In genomic region chr7:118547451-118547850, GRCm38 (mm10) we compare ENCODE assay signal across 30 mouse cellular contexts. TPM values are rescaled to one million over a fixed set of nuclear protein-coding genes. Genes with fewer than 3 reads are reported as not detected.
DNase-seq lines count a peak whose midpoint lies in the region; TF ChIP-seq lines count a peak whose summit lies in the region.
"Had no signal": no experiment of that assay in that cellular context is flagged by ENCODE, and none has a peak within 500 bp of the region (broad histone marks: within the 10 kb centered on the region; RNA-seq: fewer than 3 reads in every experiment).

No protein-coding gene starts in this region.

- TF ChIP-seq CTCF in CH12.LX (conservative IDR thresholded peaks at IDR 0.05 in 1 of 2, IDR thresholded peaks at IDR 0.05 in 1 of 2; ENCODE audit: low read depth in 2 of 2, low read length in 2 of 2): no peak
- TF ChIP-seq CTCF in thymus, adult 2 months (IDR thresholded peaks at IDR 0.05; ENCODE audit: borderline replicate concordance, control insufficient read depth, extremely low read depth, insufficient read depth, low read length, poor library complexity): no peak

- no peak for TF ChIP-seq RAD21 in CH12.LX (IDR thresholded peaks at IDR 0.05; ENCODE audit: low read depth, low read length)

- H3K4me2 ChIP-seq in CH12.LX (ENCODE audit: insufficient read depth, low read depth, poor library complexity, severe bottlenecking): no peak overlapping the region
- H3K4me2 ChIP-seq: embryonic facial prominence, embryonic 13.5 days; forebrain, embryonic 12.5 days; forebrain, embryonic 15.5 days; heart, embryonic 12.5 days; heart, embryonic 15.5 days; hindbrain, embryonic 13.5 days had no signal

- TF ChIP-seq POLR2A in CH12.LX (IDR thresholded peaks at IDR 0.05; ENCODE audit: low read depth, low read length): no peak
- no peak for TF ChIP-seq POLR2A in thymus, adult 2 months (IDR thresholded peaks at IDR 0.05; ENCODE audit: control insufficient read depth, extremely low read depth, insufficient read depth, low read length, poor library complexity)

- H3K27ac ChIP-seq in CH12.LX (ENCODE audit: insufficient read depth, low read depth): no peak overlapping the region
- H3K27ac ChIP-seq in thymus, adult 2 months (ENCODE audit: control insufficient read depth, insufficient read depth, low read length): no peak overlapping the region
- H3K27ac ChIP-seq: embryonic facial prominence, embryonic 10.5 days; embryonic facial prominence, embryonic 13.5 days; forebrain, embryonic 12.5 days; forebrain, embryonic 15.5 days; heart, embryonic 15.5 days; hindbrain, embryonic 10.5 days; hindbrain, embryonic 13.5 days had no signal

- no peaks in the 10 kb centered on the region for H3K36me3 ChIP-seq in CH12.LX (replicated peaks in 1 of 2; ENCODE audit: control insufficient read depth in 1 of 2, insufficient read depth in 1 of 2, low read length in 1 of 2)
- H3K36me3 ChIP-seq in thymus, adult 2 months (ENCODE audit: control insufficient read depth, insufficient read depth, low read length): no peaks in the 10 kb centered on the region
- H3K36me3 ChIP-seq: heart, embryonic 15.5 days had no signal

- dilution Hi-C loops in CH12.LX (cut with MboI; ENCODE audit: extremely low pct_ligation_motif_present, extremely low pct_unique_long_range_greater_than_20kb, low sequenced_read_pairs): no loop called here

- no peak for DNase-seq in CH12.LX (ENCODE audit: extremely low read depth)
- DNase-seq in thymus, adult 2 months: peak; percentile 17
- DNase-seq in thymus, postnatal 14 days: peak; percentile 59
- DNase-seq in thymus, postnatal 4 days: peak; percentile 53
- DNase-seq in Muller cell, postnatal 12 days (ENCODE audit: inconsistent ontology term): no peak
- no peak for DNase-seq in kidney, postnatal 10 days
- no peak for DNase-seq in layer of hippocampus, adult 8-10 months (ENCODE audit: low spot score in 2 of 2)
- DNase-seq: adrenal gland, adult 8-10 months; adrenal gland, postnatal 25 days; B cell, adult 2 months; cerebellum, adult 11-12 months; cerebellum, adult 8-10 months; cerebellum, postnatal 10 days; cerebellum, postnatal 36 days; embryo, embryonic 11 days; gastrocnemius, postnatal 25 days; heart, adult 18-20 months; heart, postnatal 10 days; heart, postnatal 36 days had no signal

- H3K9me3 ChIP-seq in CH12.LX (replicated peaks; ENCODE audit: low read length): no peaks in the 10 kb centered on the region
- H3K9me3 ChIP-seq: embryonic facial prominence, embryonic 13.5 days; forebrain, embryonic 12.5 days; forebrain, embryonic 15.5 days; heart, embryonic 15.5 days had no signal

- TF ChIP-seq EP300 in CH12.LX (IDR thresholded peaks at IDR 0.05; ENCODE audit: low read length): no peak

- no peak overlapping the region for H3K9ac ChIP-seq in CH12.LX (ENCODE audit: insufficient read depth, low read depth)
- H3K9ac ChIP-seq: embryonic facial prominence, embryonic 13.5 days; forebrain, embryonic 12.5 days; forebrain, embryonic 15.5 days; heart, embryonic 12.5 days; heart, embryonic 15.5 days; hindbrain, embryonic 13.5 days had no signal

- in situ Hi-C loops in CH12.LX (cut with MboI; ENCODE audit: low pct_ligation_motif_present, low pct_unique_long_range_greater_than_20kb, low sequenced_read_pairs): no loop called here

- peaks cover 0 to 5% of the 10 kb centered on the region in 2 experiments; a peak in 1 of 4 replicates for H3K4me1 ChIP-seq in CH12.LX (ENCODE audit: control insufficient read depth in 1 of 2, insufficient read depth in 2 of 2)
- H3K4me1 ChIP-seq in thymus, adult 2 months (replicated peaks; ENCODE audit: control insufficient read depth, insufficient read depth, low read length): peaks cover 8% of the 10 kb centered on the region
- H3K4me1 ChIP-seq: embryonic facial prominence, embryonic 10.5 days; embryonic facial prominence, embryonic 13.5 days; forebrain, embryonic 12.5 days; forebrain, embryonic 15.5 days; heart, embryonic 12.5 days; heart, embryonic 15.5 days; hindbrain, embryonic 13.5 days had no signal

- WGBS in thymus, adult 2 months: 74% methylated on average over 10 of the region's 10 CpGs

- H3K27me3 ChIP-seq in CH12.LX (replicated peaks): peaks cover 25% of the 10 kb centered on the region
- no peaks in the 10 kb centered on the region for H3K27me3 ChIP-seq in thymus, adult 2 months (ENCODE audit: control insufficient read depth, insufficient read depth, low read length)
- H3K27me3 ChIP-seq: embryonic facial prominence, embryonic 13.5 days; forebrain, embryonic 12.5 days; forebrain, embryonic 15.5 days; heart, embryonic 12.5 days; heart, embryonic 15.5 days; hindbrain, embryonic 13.5 days had no signal

- no peak overlapping the region for H3K4me3 ChIP-seq in CH12.LX (replicated peaks in 1 of 3; ENCODE audit: low read depth in 2 of 3, low read length in 2 of 3, poor library complexity in 1 of 3)
- H3K4me3 ChIP-seq in thymus, adult 2 months (ENCODE audit: control insufficient read depth, insufficient read depth, low read length): no peak overlapping the region
- H3K4me3 ChIP-seq: embryonic facial prominence, embryonic 10.5 days; embryonic facial prominence, embryonic 13.5 days; erythroblast, embryonic 14.5 days; forebrain, embryonic 12.5 days; forebrain, embryonic 15.5 days; heart, embryonic 12.5 days; heart, embryonic 15.5 days; hindbrain, embryonic 10.5 days; hindbrain, embryonic 13.5 days had no signal

- H3K79me2 ChIP-seq in CH12.LX (replicated peaks; ENCODE audit: control insufficient read depth, extremely low read depth, insufficient read depth, poor library complexity, severe bottlenecking): no peaks in the 10 kb centered on the region

TF ChIP-seq in CH12.LX, 34 proteins besides CTCF, POLR2A, EP300 and RAD21:
- TF ChIP-seq BHLHE40 (IDR thresholded peaks at IDR 0.05; ENCODE audit: low read depth, low read length) (peak; percentile 49), E2F4 (IDR thresholded peaks at IDR 0.05; ENCODE audit: insufficient replicate concordance, low read depth, low read length) (no peak)

RNA-seq across cellular contexts. Expression of gene Coq7, which starts 14.3 kb away (rescaled TPM):
- total RNA-seq in CH12.LX (2012; rRNA removed) (43.6 and 54.2 TPM in 2 replicates), CH12.LX (2014; rRNA removed) (38.8 and 42.1 TPM in 2 replicates)
- 50.4 and 53.7 TPM in 2 replicates for polyA plus RNA-seq in CH12.LX (2012; ENCODE audit: insufficient read length, low read depth)
- polyA plus RNA-seq in thymus, adult 2 months (2012; rRNA removed): 34.6 and 38.1 TPM in 2 replicates
- total RNA-seq in layer of hippocampus, adult 8-10 months (2022): 10 to 100 TPM; 29.6 to 40.5 (median 37.4) TPM

RNA-seq across cellular contexts. Expression of gene Tmc7, which starts 37.1 kb away (rescaled TPM):
- total RNA-seq in CH12.LX (2012; rRNA removed) (not detected in 2 replicates), CH12.LX (2014; rRNA removed) (0.13 TPM in 1 of 2 replicates, not detected in the other)
- polyA plus RNA-seq in CH12.LX (2012; ENCODE audit: insufficient read length, low read depth): 0.26 TPM in 1 of 2 replicates, not detected in the other
- 0.18 and 0.26 TPM in 2 replicates for polyA plus RNA-seq in thymus, adult 2 months (2012; rRNA removed)
- 10 to 100 TPM; 15.9 to 18.6 (median 18.0) TPM for total RNA-seq in layer of hippocampus, adult 8-10 months (2022)
- total RNA-seq: MEL had no signal
- polyA plus RNA-seq: activated CD4-positive, CD25-positive, alpha-beta regulatory T cell, adult 4 months; erythroblast, embryonic 14.5 days had no signal

RNA-seq across cellular contexts. Expression of gene Tmc5, which starts 49.6 kb away (rescaled TPM):
- total RNA-seq in CH12.LX (2012; rRNA removed) (not detected in 2 replicates), CH12.LX (2014; rRNA removed) (not detected in 2 replicates)
- polyA plus RNA-seq in CH12.LX (2012; ENCODE audit: insufficient read length, low read depth): 0.08 TPM in 1 of 2 replicates, not detected in the other
- 0.42 and 0.50 TPM in 2 replicates for polyA plus RNA-seq in thymus, adult 2 months (2012; rRNA removed)
- under 1 TPM; 0.25 to 0.94 (median 0.49) TPM for total RNA-seq in layer of hippocampus, adult 8-10 months (2022)
- total RNA-seq: MEL had no signal
- polyA plus RNA-seq: activated CD4-positive, CD25-positive, alpha-beta regulatory T cell, adult 4 months; embryonic facial prominence, embryonic 10.5 days; erythroblast, embryonic 14.5 days had no signal

RNA-seq across cellular contexts. Expression of gene Itpripl2, which starts 55.7 kb away (rescaled TPM):
- total RNA-seq in CH12.LX (2012; rRNA removed): not detected in 2 replicates
- not detected in 2 replicates for total RNA-seq in CH12.LX (2014; rRNA removed)
- not detected in 2 replicates for polyA plus RNA-seq in CH12.LX (2012; ENCODE audit: insufficient read length, low read depth)
- 7.2 and 7.5 TPM in 2 replicates for polyA plus RNA-seq in thymus, adult 2 months (2012; rRNA removed)
- total RNA-seq in layer of hippocampus, adult 8-10 months (2022): 1 to 10 TPM; 3.4 to 7.7 (median 4.9) TPM
- polyA plus RNA-seq: erythroblast, embryonic 14.5 days had no signal

Comparison
In these comparisons a context has a peak if more than half of its experiments do, and no peak if none do; other contexts are left out.
1. DNase-seq: peak in thymus, adult 2 months (single experiment), thymus, postnatal 14 days (single experiment) and thymus, postnatal 4 days (single experiment); none in CH12.LX (single experiment), Muller cell, postnatal 12 days (single experiment), kidney, postnatal 10 days (single experiment) and layer of hippocampus, adult 8-10 months (0 of 2).
2. RNA of gene Tmc7, which starts 37.1 kb away (total RNA-seq): 15.9 to 18.6 TPM in layer of hippocampus, adult 8-10 months; 0.13 TPM in CH12.LX; every median in the first group is over 10 times any median in the second.